Mouse (Mus musculus): Measurements from ENCODE around the gene Ubqln4.

- TF ChIP-seq CTCF (IDR thresholded peaks at IDR 0.05; ENCODE audit: low read depth), result no peak
- no peak for TF ChIP-seq EP300 (IDR thresholded peaks at IDR 0.05; ENCODE audit: low read depth)
Observed at GRCm38 (mm10) chr3:88569694-88570093, 16.1 kb downstream of the Ubqln4 start.

All from liver, embryonic 14.5 days (tissue).